Mouse (Mus musculus): ENCODE measurements around the gene Dcbld1.
"Not testable (repeated sequence)": the region's sequence is repeated elsewhere in the genome, so short reads cannot be mapped to it uniquely, and the experiment has no call there.

Gene Dcbld1

GRCm38 (mm10) chr10:52309196-52309595, 75.8 kb downstream of the Dcbld1 start:
- DNase-seq: peak; percentile 55

GRCm38 (mm10) chr10:52319506-52320286, 86.3 kb downstream of the Dcbld1 start:
- no peak for DNase-seq

- DNase-seq: no peak
Observed at GRCm38 (mm10) chr10:52321918-52322317, 88.5 kb downstream of the Dcbld1 start.

- peak; percentile 17 for DNase-seq
Observed at GRCm38 (mm10) chr10:52331007-52331406, 97.6 kb downstream of the Dcbld1 start.

GRCm38 (mm10) chr10:52343324-52343723, 109.9 kb downstream of the Dcbld1 start:
- not testable (repeated sequence) for DNase-seq

DNA sequence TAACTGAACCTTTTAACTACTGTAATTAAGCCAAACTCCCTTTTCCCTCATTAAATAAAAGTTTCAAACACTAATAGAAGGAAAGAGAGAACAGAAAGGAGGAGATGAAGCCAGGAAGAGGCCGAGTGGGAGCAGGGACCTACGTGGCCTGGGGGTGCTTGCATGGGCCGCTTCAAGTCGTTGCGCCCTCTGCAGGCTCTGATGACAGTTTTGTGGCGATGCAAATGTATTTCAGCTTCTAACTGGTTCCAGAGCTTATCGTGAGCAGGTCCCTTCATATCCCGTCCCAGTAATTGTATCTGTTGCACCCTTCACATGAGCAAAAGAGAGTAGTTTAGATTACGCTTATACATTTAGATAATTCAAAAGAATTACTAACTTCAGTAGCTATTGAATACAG, 119.8 kb downstream of the Dcbld1 start:
- DNase-seq: no peak

DNA sequence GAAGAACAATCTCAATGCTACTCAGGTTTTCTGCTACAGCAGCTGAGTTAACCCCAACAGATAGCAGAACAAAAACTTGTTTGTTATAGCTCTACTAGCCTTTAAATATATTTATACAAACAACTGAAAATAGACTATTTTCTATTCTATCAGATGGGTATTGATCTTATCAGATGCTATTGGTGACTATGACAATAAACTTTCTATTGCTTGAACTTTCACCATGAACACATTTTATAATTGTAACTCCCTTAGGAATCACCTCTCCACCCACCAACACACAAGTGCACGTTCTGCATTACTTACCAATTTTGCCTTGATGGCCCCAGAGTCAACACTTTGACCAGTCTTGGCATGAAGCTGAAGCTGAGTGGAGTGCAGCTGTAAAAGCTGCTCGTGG, 125.0 kb downstream of the Dcbld1 start, which contains the start of gene Gm26741:
Gene Gm26741 (plus strand): TSS at position 301 of the 400 bp plus-strand sequence.
- no peak for DNase-seq

DNA sequence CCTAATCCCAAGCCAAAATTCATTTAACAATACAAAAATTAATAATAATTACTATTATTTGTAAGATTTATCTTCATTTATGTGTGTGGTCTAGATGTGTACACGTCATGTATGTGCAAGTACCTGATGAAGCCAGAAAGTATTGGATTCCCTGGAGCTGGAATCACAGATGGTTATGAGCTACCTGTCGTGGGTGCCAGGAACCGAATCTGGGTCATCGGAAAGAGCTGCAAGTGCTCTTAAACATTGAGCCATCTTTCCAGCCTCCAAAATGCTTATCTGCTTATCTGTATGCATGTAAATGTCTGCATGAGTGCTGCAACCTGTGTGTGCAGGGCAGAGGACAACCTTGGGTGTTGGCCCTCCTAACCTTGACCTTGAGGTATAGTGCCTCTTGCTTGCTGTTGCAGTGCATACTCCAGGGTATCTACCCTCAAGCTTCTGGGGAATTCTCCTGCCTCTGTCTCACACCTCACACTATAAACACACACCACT, 126.9 kb downstream of the Dcbld1 start:
- DNase-seq: no peak

DNA sequence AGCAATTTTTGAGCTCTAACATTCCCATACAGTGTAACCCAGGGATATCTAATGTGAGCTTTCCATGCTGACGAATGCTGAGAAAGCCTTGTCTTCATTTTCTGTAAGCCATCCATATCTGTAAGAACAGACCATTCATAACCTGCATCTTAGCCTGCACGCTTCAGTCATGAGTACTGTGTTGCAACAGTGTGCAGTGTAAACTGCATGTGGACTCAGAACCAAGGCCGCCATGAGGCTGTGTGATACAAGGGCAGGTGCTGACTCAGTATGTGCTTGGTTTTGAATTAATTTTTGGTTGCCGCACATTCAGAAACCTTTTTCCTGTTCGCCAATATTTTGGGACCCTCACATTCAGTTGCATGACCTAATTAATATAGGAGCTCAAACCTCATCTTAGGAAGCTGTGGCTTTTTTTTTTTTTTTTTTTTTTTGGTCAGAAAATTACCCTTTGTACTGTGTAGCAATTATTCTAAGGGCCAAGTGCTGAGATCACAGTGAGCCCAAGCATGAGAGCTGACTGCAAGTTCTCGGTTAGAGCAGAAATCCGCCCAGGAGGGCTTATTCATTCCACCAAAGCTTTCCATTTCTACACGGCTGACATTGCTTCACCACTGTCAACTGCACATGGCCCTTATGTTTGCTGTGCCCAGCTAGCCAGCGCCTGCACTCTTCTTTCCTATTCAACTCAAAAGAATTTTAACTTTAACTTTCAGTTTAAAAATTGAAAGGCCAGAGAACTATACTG, 127.6 kb downstream of the Dcbld1 start:
- DNase-seq: no peak

DNA sequence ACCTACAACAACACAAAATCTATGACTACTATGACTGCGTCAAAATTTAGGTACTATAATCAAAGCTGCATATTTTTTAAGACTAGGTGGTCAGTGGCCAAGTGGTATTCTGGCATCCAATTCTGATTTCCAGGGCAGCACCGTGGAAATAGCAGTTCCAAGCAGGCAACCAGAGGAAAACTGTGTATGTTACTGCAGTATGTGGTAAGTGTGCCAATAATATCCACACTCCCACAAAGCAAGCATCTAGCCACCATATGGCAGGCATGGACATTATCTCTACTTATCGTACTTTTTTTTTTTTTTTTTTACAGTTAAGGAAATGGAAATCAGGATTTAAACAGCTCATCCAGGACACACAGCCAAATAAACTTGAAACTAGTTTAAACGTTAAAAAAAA, 135.0 kb downstream of the Dcbld1 start:
- DNase-seq: no peak
